Comparison of ENCODE assay signal across 8 mouse cellular contexts in the genomic region with DNA sequence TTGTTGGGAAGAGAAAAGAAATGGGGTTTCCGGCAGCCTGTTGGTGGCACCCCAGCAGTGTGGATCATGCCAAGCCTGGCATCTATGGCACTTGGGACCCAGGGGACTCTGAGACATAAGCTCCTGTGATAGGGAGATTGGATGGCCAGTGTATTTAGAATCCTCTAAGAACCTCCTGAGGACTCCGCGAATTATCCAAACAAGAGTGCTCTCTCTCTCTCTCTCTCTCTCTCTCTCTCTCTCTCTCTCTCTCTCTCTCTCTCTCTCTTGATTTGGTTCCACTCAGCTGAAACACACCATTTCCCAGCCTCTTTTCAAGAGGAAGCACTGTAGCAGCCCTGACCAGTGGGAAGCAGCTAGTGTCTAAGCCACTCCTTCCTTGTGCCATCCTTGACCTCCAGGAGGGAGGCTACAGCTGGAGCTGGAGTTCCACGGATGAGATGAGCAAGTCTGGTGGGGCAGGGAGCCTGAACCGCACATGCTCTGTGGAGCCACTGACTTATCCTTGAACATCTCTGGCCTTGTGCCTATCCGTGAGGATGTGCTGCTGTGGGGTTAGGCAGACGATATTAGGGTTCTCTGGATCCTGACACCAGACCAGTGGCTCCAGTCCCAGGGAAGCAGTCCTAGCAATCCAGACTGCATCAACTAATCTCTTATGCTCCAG.
A peak's percentile ranks its signal among the peaks of the same experiment; 100 is the strongest.
DNase-seq lines count a peak whose midpoint lies in the region; ATAC-seq lines count a peak whose summit lies in the region.

No protein-coding gene starts in this region.

- H3K4me1 ChIP-seq in embryonic facial prominence, embryonic 13.5 days, result peaks cover 53% of the 10 kb centered on the region
- peaks cover 59% of the 10 kb centered on the region for H3K4me1 ChIP-seq in intestine, embryonic 14.5 days (replicated peaks; ENCODE audit: control insufficient read depth, insufficient read depth, low read length)
- peaks cover 49% of the 10 kb centered on the region for H3K4me1 ChIP-seq in midbrain, embryonic 14.5 days (ENCODE audit: control insufficient read depth, insufficient read depth, low read length)

- no peak for DNase-seq in cerebellum, adult 11 months
- peak; percentile 77 for DNase-seq in 3T3-L1 (ENCODE audit: low read depth, low spot score)
- DNase-seq in intestine, embryonic 14.5 days (ENCODE audit: low spot score), result peak; percentile 82
- no peak for DNase-seq in midbrain, embryonic 14.5 days
- DNase-seq in right cerebral cortex, adult 18-20 months, result no peak
- DNase-seq in right cerebral cortex, adult 2 months (ENCODE audit: low spot score in 2 of 2), result no peak

- no peaks in the 10 kb centered on the region for H3K9me3 ChIP-seq in embryonic facial prominence, embryonic 13.5 days
- no peaks in the 10 kb centered on the region for H3K9me3 ChIP-seq in intestine, embryonic 14.5 days (ENCODE audit: control insufficient read depth, low read length)
- no peaks in the 10 kb centered on the region for H3K9me3 ChIP-seq in midbrain, embryonic 14.5 days (ENCODE audit: control insufficient read depth, low read length)

- WGBS in embryonic facial prominence, embryonic 13.5 days, result 40% methylated on average over 7 of the region's 7 CpGs
- WGBS in intestine, embryonic 14.5 days, result 27% methylated on average over 7 of the region's 7 CpGs
- 50% methylated on average over 7 of the region's 7 CpGs for WGBS in midbrain, embryonic 14.5 days

- no peak overlapping the region for H3K4me3 ChIP-seq in embryonic facial prominence, embryonic 13.5 days
- peak overlapping the region; percentile 11; the same call in 1 of the 2 replicates for H3K4me3 ChIP-seq in intestine, embryonic 14.5 days (ENCODE audit: low read depth, low read length)
- H3K4me3 ChIP-seq in midbrain, embryonic 14.5 days (replicated peaks; ENCODE audit: low read depth, low read length), result no peak overlapping the region

- H3K36me3 ChIP-seq in embryonic facial prominence, embryonic 13.5 days, result no peaks in the 10 kb centered on the region
- H3K36me3 ChIP-seq in intestine, embryonic 14.5 days (ENCODE audit: control insufficient read depth, insufficient read depth, low read length), result no peaks in the 10 kb centered on the region
- no peaks in the 10 kb centered on the region for H3K36me3 ChIP-seq in midbrain, embryonic 14.5 days (ENCODE audit: control insufficient read depth, insufficient read depth, low read length)

- no peaks in the 10 kb centered on the region for H3K27me3 ChIP-seq in embryonic facial prominence, embryonic 13.5 days
- no peaks in the 10 kb centered on the region for H3K27me3 ChIP-seq in intestine, embryonic 14.5 days (replicated peaks; ENCODE audit: control insufficient read depth, insufficient read depth, low read length)
- H3K27me3 ChIP-seq in midbrain, embryonic 14.5 days (ENCODE audit: control insufficient read depth, insufficient read depth, low read length), result no peaks in the 10 kb centered on the region

- H3K4me2 ChIP-seq in embryonic facial prominence, embryonic 13.5 days, result peak overlapping the region; percentile 49
- peak overlapping the region; percentile 39 for H3K4me2 ChIP-seq in intestine, embryonic 14.5 days (ENCODE audit: low read length)
- H3K4me2 ChIP-seq in midbrain, embryonic 14.5 days (ENCODE audit: low read length), result peak overlapping the region; percentile 18

- H3K27ac ChIP-seq in embryonic facial prominence, embryonic 13.5 days, result peak overlapping the region; percentile 93
- H3K27ac ChIP-seq in intestine, embryonic 14.5 days (ENCODE audit: low read depth), result peak overlapping the region; percentile 93
- peak overlapping the region; percentile 79 for H3K27ac ChIP-seq in midbrain, embryonic 14.5 days (replicated peaks; ENCODE audit: low read depth, low read length)

- ATAC-seq in cerebellum, adult (ENCODE audit: insufficient number of reproducible peaks, low FRiP score, low TSS enrichment), result peak; percentile 33
- no peak for ATAC-seq in embryonic facial prominence, embryonic 13.5 days (ENCODE audit: insufficient number of reproducible peaks, insufficient read depth, low FRiP score, low TSS enrichment, low read depth)
- ATAC-seq in intestine, embryonic 14.5 days (replicated peaks; ENCODE audit: low FRiP score, low TSS enrichment, low read depth), result no peak
- peak; percentile 12 for ATAC-seq in midbrain, embryonic 14.5 days (ENCODE audit: low FRiP score, low TSS enrichment)

- H3K9ac ChIP-seq in embryonic facial prominence, embryonic 13.5 days, result peak overlapping the region; percentile 22; the same call in 1 of the 2 replicates
- H3K9ac ChIP-seq in intestine, embryonic 14.5 days (ENCODE audit: low read length), result 0 out of 2 replicates have a peak overlapping the region, but pooled peaks have one; percentile 32
- H3K9ac ChIP-seq in midbrain, embryonic 14.5 days (replicated peaks; ENCODE audit: low read length), result no peak overlapping the region

Comparison
In these comparisons a context has a peak if more than half of its experiments do, and no peak if none do; other contexts are left out.
1. ATAC-seq: peak in cerebellum, adult (single experiment) and midbrain, embryonic 14.5 days (single experiment); none in embryonic facial prominence, embryonic 13.5 days (single experiment) and intestine, embryonic 14.5 days (single experiment).
2. DNase-seq: peak in 3T3-L1 (single experiment) and intestine, embryonic 14.5 days (single experiment); none in cerebellum, adult 11 months (single experiment), midbrain, embryonic 14.5 days (single experiment), right cerebral cortex, adult 18-20 months (single experiment) and right cerebral cortex, adult 2 months (0 of 2).
3. Peak in every context shown above with its lines, with median percentiles within 50 percentile points of each other: H3K27ac ChIP-seq and H3K4me2 ChIP-seq.